Mouse (Mus musculus) liver, embryonic 14.5 days (tissue): Measurements from ENCODE around the gene Top1. TPM values are rescaled to one million over a fixed set of nuclear protein-coding genes. Genes with fewer than 3 reads are reported as not detected.

Experiments
- ATAC-seq: fragments of 200-750 bp; cut with Nextera tagmentation; 2 replicates; pipeline ENCODE4 v1.8.0; 2017; ENCODE audit warnings: moderate number of reproducible peaks, mild to moderate bottlenecking, moderate library complexity; ENCODE audit not compliant: insufficient read depth
- DNase-seq, 3 experiments: peaks; one replicate each; pipeline ENCODE4 v3.0.0-alpha.2; 2012 to 2013; ENCODE audit warnings: low read depth in 3 of 3, low spot score in 3 of 3
- H3K27ac ChIP-seq: fragments of 300-500 bp; sonication (generic); 2 replicates; pipeline ENCODE4 v1.5.1; 2014; ENCODE audit warnings: moderate library complexity, mild to moderate bottlenecking, control low read depth, inconsistent platforms
- H3K27me3 ChIP-seq: fragments of 300-500 bp; sonication (generic); 2 replicates; pipeline ENCODE4 v1.6.1; 2014; ENCODE audit warnings: mild to moderate bottlenecking, low read length, moderate library complexity; ENCODE audit not compliant: control insufficient read depth, insufficient read depth
- H3K36me3 ChIP-seq: fragments of 300-500 bp; sonication (generic); replicated peaks from 2 replicates; pipeline ENCODE4 v1.6.1; 2014; ENCODE audit warnings: low read depth; ENCODE audit not compliant: control insufficient read depth, insufficient read depth
- H3K4me1 ChIP-seq, 2 experiments: fragments of 200-500 bp in 1 of 2; fragments of 300-500 bp in 1 of 2; sonication (generic) in 1 of 2; replicated peaks; 2 replicates each; pipeline ENCODE4 v1.6.1; 2012 to 2014; ENCODE audit warnings: antibody characterized with exemption in 1 of 2, inconsistent platforms in 1 of 2, low read length in 1 of 2; ENCODE audit not compliant: control insufficient read depth in 2 of 2, insufficient read depth in 2 of 2
- H3K4me2 ChIP-seq: fragments of 300-500 bp; sonication (generic); 2 replicates; pipeline ENCODE4 v1.6.1; 2014; ENCODE audit warnings: low read depth, mild to moderate bottlenecking, control low read depth, moderate library complexity
- H3K4me3 ChIP-seq, 2 experiments: fragments of 200-500 bp in 1 of 2; fragments of 300-500 bp in 1 of 2; sonication (generic) in 1 of 2; 2 replicates each; pipeline ENCODE4 v1.5.1; 2012 to 2014; ENCODE audit warnings: low read depth in 2 of 2, low read length in 2 of 2, mild to moderate bottlenecking in 2 of 2, control low read depth in 1 of 2, inconsistent platforms in 1 of 2, moderate library complexity in 1 of 2; ENCODE audit not compliant: insufficient read depth in 1 of 2
- H3K9ac ChIP-seq: fragments of 300-500 bp; sonication (generic); replicated peaks from 2 replicates; pipeline ENCODE4 v1.6.1; 2014; ENCODE audit warnings: mild to moderate bottlenecking, control low read depth, moderate library complexity
- H3K9me3 ChIP-seq: fragments of 300-500 bp; sonication (generic); 2 replicates; pipeline ENCODE4 v1.6.1; 2016; ENCODE audit warnings: low read length, mixed read lengths; ENCODE audit not compliant: control insufficient read depth
- CTCF ChIP-seq: IDR thresholded peaks from 2 replicates; pipeline ENCODE4 v1.5.1; 2016; ENCODE audit warnings: antibody characterized with exemption, low read depth, control low read depth
- EP300 ChIP-seq: IDR thresholded peaks from 2 replicates; pipeline ENCODE4 v1.6.1; 2016; ENCODE audit warnings: antibody characterized with exemption, low read depth
- WGBS: fragments of 180-500 bp; shearing (Covaris S2); extraction: QIAGEN DNeasy Blood & Tissue Kit; methylation state at CpG from one replicate; pipeline ENCODE4 v1.1.7; 2014; ENCODE audit not compliant: insufficient replicate concordance; 5-methylcytosine and 5-hydroxymethylcytosine counted together
- polyA plus RNA-seq, 2 experiments: library from polyadenylated mRNA; depleted of rRNA in 1 of 2; stranded (reverse) in 1 of 2; unstranded in 1 of 2; fragments of >200 nt; fragmentation: Nextera tagmentation in 1 of 2; extraction: Ambion mirVana in 1 of 2; gene quantifications; 2 replicates each; pipeline versions ENCODE4 v1.2.1 to v1.2.3; 2012 to 2014

Top1 gene
- polyA plus RNA-seq, 2 experiments, result 33.6 to 51.2 TPM

- peak overlapping the region; percentile 68 for H3K27ac ChIP-seq
- H3K4me2 ChIP-seq, result peak overlapping the region; percentile 93
- H3K9me3 ChIP-seq, result no peaks in the 10 kb centered on the region
- DNase-seq (peak in 1 of 3 experiments; percentile 72), ATAC-seq (no peak)
- H3K4me1 ChIP-seq, result peaks cover 14 to 16% of the 10 kb centered on the region in 2 experiments
- peak overlapping the region; percentile 100 for H3K9ac ChIP-seq
- H3K36me3 ChIP-seq, result peaks cover 14% of the 10 kb centered on the region
- 16% methylated on average over 2 of the region's 2 CpGs for WGBS
- peak overlapping the region; percentile 57 to 91 for H3K4me3 ChIP-seq
- H3K27me3 ChIP-seq, result no peaks in the 10 kb centered on the region
- TF ChIP-seq EP300 (0 out of 2 replicates have a peak, but pooled peaks have one; percentile 15), CTCF (no peak)
Observed at GRCm38 (mm10) chr2:160648097-160648496, 2.4 kb downstream of the Top1 start.

- 67% methylated on average over 2 of the region's 2 CpGs for WGBS
- H3K9ac ChIP-seq, result no peak overlapping the region
- H3K4me3 ChIP-seq, result peak overlapping the region; percentile 28 to 91; a peak in 3 of 4 replicates
- H3K9me3 ChIP-seq, result no peaks in the 10 kb centered on the region
- no peak for TF ChIP-seq CTCF
- no peak for TF ChIP-seq EP300
- peaks cover 19% of the 10 kb centered on the region for H3K36me3 ChIP-seq
- H3K27me3 ChIP-seq, result no peaks in the 10 kb centered on the region
- H3K27ac ChIP-seq, result no peak overlapping the region
- ATAC-seq (no peak), DNase-seq (no peak)
- H3K4me2 ChIP-seq, result peak overlapping the region; percentile 93
- peaks cover 14 to 19% of the 10 kb centered on the region in 2 experiments for H3K4me1 ChIP-seq
Observed at GRCm38 (mm10) chr2:160649072-160649471, 3.4 kb downstream of the Top1 start.

- TF ChIP-seq CTCF, result no peak
- peak; percentile 42; the same call in 1 of the 2 replicates for TF ChIP-seq EP300
- ATAC-seq (peak; percentile 44; the same call in 1 of the 2 replicates), DNase-seq (no peak)
- Histone ChIP-seq H3K27me3 (no peaks in the 10 kb centered on the region), H3K4me3 (peak overlapping the region; percentile 4 to 17; a peak in 3 of 4 replicates), H3K27ac (no peak overlapping the region), H3K9me3 (no peaks in the 10 kb centered on the region), H3K4me1 (peaks cover 14 to 25% of the 10 kb centered on the region in 2 experiments), H3K9ac (no peak overlapping the region), H3K4me2 (peak overlapping the region; percentile 44), H3K36me3 (peaks cover 33% of the 10 kb centered on the region)
- WGBS, result 34% methylated on average over 2 of the region's 2 CpGs
Observed at GRCm38 (mm10) chr2:160651165-160651564, 5.5 kb downstream of the Top1 start.

GRCm38 (mm10) chr2:160653218-160653617 lies 7.5 kb downstream of the Top1 start:
- Histone ChIP-seq H3K36me3 (peaks cover 31% of the 10 kb centered on the region), H3K4me3 (no peak overlapping the region), H3K4me2 (no peak overlapping the region), H3K27ac (no peak overlapping the region), H3K27me3 (no peaks in the 10 kb centered on the region), H3K9me3 (no peaks in the 10 kb centered on the region), H3K4me1 (peaks cover 22 to 26% of the 10 kb centered on the region in 2 experiments), H3K9ac (no peak overlapping the region)
- 87% methylated on average over 2 of the region's 2 CpGs for WGBS
- ATAC-seq, result no peak
- TF ChIP-seq EP300, result no peak
- TF ChIP-seq CTCF, result no peak
- DNase-seq, result no peak

- TF ChIP-seq CTCF (no peak), EP300 (no peak)
- Histone ChIP-seq H3K4me2 (no peak overlapping the region), H3K9ac (no peak overlapping the region), H3K4me1 (peaks cover 29 to 42% of the 10 kb centered on the region in 2 experiments), H3K27me3 (no peaks in the 10 kb centered on the region), H3K36me3 (peaks cover 38% of the 10 kb centered on the region), H3K4me3 (no peak overlapping the region), H3K9me3 (no peaks in the 10 kb centered on the region), H3K27ac (no peak overlapping the region)
- ATAC-seq (no peak), DNase-seq (no peak)
- 92% methylated on average over 1 of the region's 1 CpGs for WGBS
Observed at GRCm38 (mm10) chr2:160655561-160655960, 9.9 kb downstream of the Top1 start.
